Mouse (Mus musculus) cerebellum, adult 9-11 months (tissue): Measurements from ENCODE around the gene Gria4.
A peak's percentile ranks its signal among the peaks of the same experiment; 100 is the strongest.
"Not testable (repeated sequence)": the region's sequence is repeated elsewhere in the genome, so short reads cannot be mapped to it uniquely, and the experiment has no call there.

Experiments used
- DNase-seq: peaks from one replicate; pipeline ENCODE4 v3.0.0; 2022

Gria4 gene

GRCm38 (mm10) chr9:4795544-4796288 lies at the start of gene Gria4:
Gene Gria4, minus strand, starts transcription at chr9:4796234.
- DNase-seq: peak; percentile 91

GRCm38 (mm10) chr9:4810941-4811340 lies 14.9 kb upstream of the Gria4 start:
- DNase-seq: not testable (repeated sequence)

GRCm38 (mm10) chr9:4803151-4803755 lies 7.2 kb upstream of the Gria4 start:
- no peak for DNase-seq

GRCm38 (mm10) chr9:4797396-4797795 lies 1.4 kb upstream of the Gria4 start:
- no peak for DNase-seq

- DNase-seq: no peak
Measured at GRCm38 (mm10) chr9:4796289-4796645, 233 bp upstream of the Gria4 start.

GRCm38 (mm10) chr9:4795075-4795474 lies 959 bp downstream of the Gria4 start:
- DNase-seq: peak; percentile 45

- DNase-seq: peak; percentile 54
Measured at GRCm38 (mm10) chr9:4794411-4794810, 1.6 kb downstream of the Gria4 start.

GRCm38 (mm10) chr9:4749407-4749806 lies 46.6 kb downstream of the Gria4 start:
- peak; percentile 91 for DNase-seq

GRCm38 (mm10) chr9:4714086-4714485 lies 81.9 kb downstream of the Gria4 start:
- DNase-seq: no peak

GRCm38 (mm10) chr9:4712367-4712766 lies 83.7 kb downstream of the Gria4 start:
- no peak for DNase-seq

GRCm38 (mm10) chr9:4687149-4687548 lies 108.9 kb downstream of the Gria4 start:
- no peak for DNase-seq

- peak; percentile 72 for DNase-seq
Measured at GRCm38 (mm10) chr9:4680244-4680643, 115.8 kb downstream of the Gria4 start.

GRCm38 (mm10) chr9:4679099-4679498 lies 116.9 kb downstream of the Gria4 start:
- no peak for DNase-seq

- no peak for DNase-seq
Measured at GRCm38 (mm10) chr9:4665691-4666090, 130.3 kb downstream of the Gria4 start.

- no peak for DNase-seq
Measured at GRCm38 (mm10) chr9:4662421-4662820, 133.6 kb downstream of the Gria4 start.

- DNase-seq: peak; percentile 69
Measured at GRCm38 (mm10) chr9:4658951-4659350, 137.1 kb downstream of the Gria4 start.

- no peak for DNase-seq
Measured at GRCm38 (mm10) chr9:4654333-4654732, 141.7 kb downstream of the Gria4 start.

GRCm38 (mm10) chr9:4639192-4639900 lies 156.7 kb downstream of the Gria4 start:
- DNase-seq: peak; percentile 55

GRCm38 (mm10) chr9:4631910-4632309 lies 164.1 kb downstream of the Gria4 start:
- no peak for DNase-seq

- no peak for DNase-seq
Measured at GRCm38 (mm10) chr9:4615286-4615685, 180.7 kb downstream of the Gria4 start.

GRCm38 (mm10) chr9:4605354-4605753 lies 190.7 kb downstream of the Gria4 start:
- DNase-seq: peak; percentile 56

GRCm38 (mm10) chr9:4604236-4604635 lies 191.8 kb downstream of the Gria4 start:
- no peak for DNase-seq

- no peak for DNase-seq
Measured at GRCm38 (mm10) chr9:4601788-4602187, 194.2 kb downstream of the Gria4 start.

GRCm38 (mm10) chr9:4573596-4573995 lies 222.4 kb downstream of the Gria4 start:
- peak; percentile 30 for DNase-seq
